In genomic region chr15:86363841-86364295, GRCm38 (mm10) we compare ENCODE assay signal across 8 mouse cellular contexts.
DNase-seq lines count a peak whose midpoint lies in the region.

No protein-coding gene starts in this region.

- DNase-seq in cerebellum, adult 11-12 months, result peak; percentile 32
- DNase-seq in cerebellum, adult 11 months, result no peak
- DNase-seq in thymus, postnatal 0 days (ENCODE audit: low spot score), result peak; percentile 12
- no peak for DNase-seq in thymus, postnatal 10 days (ENCODE audit: low spot score in 2 of 2)
- peak; percentile 49 to 57 for DNase-seq in layer of hippocampus, postnatal 36 days
- peak; percentile 48 for DNase-seq in thymus, postnatal 4 days
- no peak for DNase-seq in c-Kit-positive CD71-positive TER-119-positive erythroid progenitor cells, embryonic 14.5 days (ENCODE audit: low spot score)
- DNase-seq in spleen, postnatal 10 days (ENCODE audit: low spot score in 2 of 2), result no peak

Comparison
In these comparisons a context has a peak if more than half of its experiments do, and no peak if none do; other contexts are left out.
1. DNase-seq: peak in cerebellum, adult 11-12 months (single experiment), thymus, postnatal 0 days (single experiment), layer of hippocampus, postnatal 36 days (2 of 2) and thymus, postnatal 4 days (single experiment); none in cerebellum, adult 11 months (single experiment), thymus, postnatal 10 days (0 of 2), c-Kit-positive CD71-positive TER-119-positive erythroid progenitor cells, embryonic 14.5 days (single experiment) and spleen, postnatal 10 days (0 of 2).